Mouse (Mus musculus) embryonic facial prominence, embryonic 11.5 days (tissue): ENCODE measurements around the gene Ppp4r2. TPM values are rescaled to one million over a fixed set of nuclear protein-coding genes. Genes with fewer than 3 reads are reported as not detected.

Source experiments
- ATAC-seq: fragments of 200-750 bp; cut with Nextera tagmentation; replicated peaks from 2 replicates; pipeline ENCODE4 v1.8.0; 2017; ENCODE audit warnings: low read depth; ENCODE audit not compliant: insufficient number of reproducible peaks, low FRiP score, low TSS enrichment
- DNase-seq: peaks from one replicate; pipeline ENCODE4 v3.0.0-alpha.2; 2015; ENCODE audit warnings: low spot score
- H3K27ac ChIP-seq: fragments of 300-500 bp; sonication (generic); replicated peaks from 2 replicates; pipeline ENCODE4 v1.5.1; 2014; ENCODE audit warnings: mild to moderate bottlenecking, low read depth, low read length, control low read depth
- H3K27me3 ChIP-seq: fragments of 300-500 bp; sonication (generic); 2 replicates; pipeline ENCODE4 v1.6.1; 2014; ENCODE audit warnings: mild to moderate bottlenecking, low read length, moderate library complexity, mixed read lengths; ENCODE audit not compliant: control insufficient read depth, insufficient read depth
- H3K36me3 ChIP-seq: fragments of 300-500 bp; sonication (generic); replicated peaks from 2 replicates; pipeline ENCODE4 v1.6.1; 2014; ENCODE audit warnings: low read depth, mild to moderate bottlenecking, low read length, moderate library complexity, mixed read lengths; ENCODE audit not compliant: control insufficient read depth, insufficient read depth
- H3K4me1 ChIP-seq: fragments of 300-500 bp; sonication (generic); 2 replicates; pipeline ENCODE4 v1.6.1; 2014; ENCODE audit warnings: low read length, mixed read lengths; ENCODE audit not compliant: control insufficient read depth, insufficient read depth
- H3K4me2 ChIP-seq: fragments of 300-500 bp; sonication (generic); 2 replicates; pipeline ENCODE4 v1.6.1; 2014; ENCODE audit warnings: low read depth, mild to moderate bottlenecking, control low read depth, low read length, moderate library complexity
- H3K4me3 ChIP-seq: fragments of 300-500 bp; sonication (generic); 2 replicates; pipeline ENCODE4 v1.5.1; 2014; ENCODE audit warnings: low read depth, low read length, control low read depth
- H3K9ac ChIP-seq: fragments of 300-500 bp; sonication (generic); replicated peaks from 2 replicates; pipeline ENCODE4 v1.6.1; 2014; ENCODE audit warnings: mild to moderate bottlenecking, control low read depth, low read length
- H3K9me3 ChIP-seq: fragments of 300-500 bp; sonication (generic); replicated peaks from 2 replicates; pipeline ENCODE4 v1.6.1; 2016; ENCODE audit warnings: mild to moderate bottlenecking, low read length, inconsistent platforms, mixed read lengths; ENCODE audit not compliant: control insufficient read depth
- WGBS: fragments of 180-500 bp; shearing (Covaris S2); extraction: QIAGEN DNeasy Blood & Tissue Kit; methylation state at CpG from one replicate; pipeline ENCODE4 v1.1.7; 2014; 5-methylcytosine and 5-hydroxymethylcytosine counted together
- polyA plus RNA-seq: library from polyadenylated mRNA; unstranded; fragments of >200 nt; fragmentation: Nextera tagmentation; extraction: Ambion mirVana; gene quantifications from 2 replicates; pipeline ENCODE4 v1.2.1, GENCODE M21; 2014

The Ppp4r2 gene
- polyA plus RNA-seq, 1 experiment from 2014 or later, result 33.1 TPM

- 84% methylated on average over 10 of the region's 10 CpGs for WGBS
- Histone ChIP-seq H3K4me2 (no peak overlapping the region), H3K4me1 (no peaks in the 10 kb centered on the region), H3K9ac (no peak overlapping the region), H3K9me3 (no peaks in the 10 kb centered on the region), H3K4me3 (no peak overlapping the region), H3K36me3 (no peaks in the 10 kb centered on the region), H3K27me3 (no peaks in the 10 kb centered on the region), H3K27ac (no peak overlapping the region)
- ATAC-seq, result no peak
- DNase-seq, result no peak
Observed at GRCm38 (mm10) chr6:100800497-100800955, 32.9 kb upstream of the Ppp4r2 start.

GRCm38 (mm10) chr6:100802381-100803083 lies 30.9 kb upstream of the Ppp4r2 start:
- DNase-seq (no peak), ATAC-seq (no peak)
- no peak overlapping the region for H3K4me3 ChIP-seq
- no peak overlapping the region for H3K9ac ChIP-seq
- H3K4me2 ChIP-seq, result no peak overlapping the region
- no peaks in the 10 kb centered on the region for H3K4me1 ChIP-seq
- WGBS, result 55% methylated on average over 13 of the region's 13 CpGs
- no peak overlapping the region for H3K27ac ChIP-seq
- H3K36me3 ChIP-seq, result no peaks in the 10 kb centered on the region
- H3K9me3 ChIP-seq, result no peaks in the 10 kb centered on the region
- no peaks in the 10 kb centered on the region for H3K27me3 ChIP-seq

- ATAC-seq (no peak), DNase-seq (no peak)
- no peaks in the 10 kb centered on the region for H3K27me3 ChIP-seq
- H3K36me3 ChIP-seq, result no peaks in the 10 kb centered on the region
- H3K9me3 ChIP-seq, result no peaks in the 10 kb centered on the region
- no peaks in the 10 kb centered on the region for H3K4me1 ChIP-seq
- H3K4me2 ChIP-seq, result no peak overlapping the region
- no peak overlapping the region for H3K9ac ChIP-seq
- WGBS, result 92% methylated on average over 3 of the region's 3 CpGs
- H3K27ac ChIP-seq, result no peak overlapping the region
- H3K4me3 ChIP-seq, result no peak overlapping the region
Observed at GRCm38 (mm10) chr6:100803250-100803649, 30.2 kb upstream of the Ppp4r2 start.

- Histone ChIP-seq H3K9ac (no peak overlapping the region), H3K27me3 (no peaks in the 10 kb centered on the region), H3K4me3 (no peak overlapping the region), H3K9me3 (no peaks in the 10 kb centered on the region), H3K4me2 (no peak overlapping the region), H3K27ac (no peak overlapping the region), H3K4me1 (no peaks in the 10 kb centered on the region), H3K36me3 (no peaks in the 10 kb centered on the region)
- no peak for DNase-seq
- no peak for ATAC-seq
- 95% methylated on average over 9 of the region's 9 CpGs for WGBS
Observed at GRCm38 (mm10) chr6:100807187-100807586, 26.2 kb upstream of the Ppp4r2 start.

- Histone ChIP-seq H3K27ac (no peak overlapping the region), H3K4me1 (no peaks in the 10 kb centered on the region), H3K4me2 (no peak overlapping the region), H3K4me3 (no peak overlapping the region), H3K27me3 (no peaks in the 10 kb centered on the region), H3K36me3 (no peaks in the 10 kb centered on the region), H3K9ac (no peak overlapping the region), H3K9me3 (no peaks in the 10 kb centered on the region)
- 31% methylated on average over 1 of the region's 1 CpGs for WGBS
- ATAC-seq (no peak), DNase-seq (no peak)
Observed at GRCm38 (mm10) chr6:100807746-100808145, 25.7 kb upstream of the Ppp4r2 start.

- ATAC-seq (no peak), DNase-seq (no peak)
- Histone ChIP-seq H3K27ac (no peak overlapping the region), H3K4me1 (no peaks in the 10 kb centered on the region), H3K4me2 (no peak overlapping the region), H3K9me3 (no peaks in the 10 kb centered on the region), H3K4me3 (no peak overlapping the region), H3K9ac (no peak overlapping the region), H3K27me3 (no peaks in the 10 kb centered on the region), H3K36me3 (no peaks in the 10 kb centered on the region)
- WGBS, result 87% methylated on average over 6 of the region's 6 CpGs
Observed at GRCm38 (mm10) chr6:100808221-100808778, 25.1 kb upstream of the Ppp4r2 start.

- no peak overlapping the region for H3K9ac ChIP-seq
- 90% methylated on average over 4 of the region's 4 CpGs for WGBS
- H3K36me3 ChIP-seq, result no peaks in the 10 kb centered on the region
- no peaks in the 10 kb centered on the region for H3K9me3 ChIP-seq
- no peak overlapping the region for H3K27ac ChIP-seq
- H3K4me1 ChIP-seq, result no peaks in the 10 kb centered on the region
- no peak overlapping the region for H3K4me3 ChIP-seq
- no peak overlapping the region for H3K4me2 ChIP-seq
- no peaks in the 10 kb centered on the region for H3K27me3 ChIP-seq
- ATAC-seq (no peak), DNase-seq (no peak)
Observed at GRCm38 (mm10) chr6:100810117-100810516, 23.3 kb upstream of the Ppp4r2 start.

GRCm38 (mm10) chr6:100811731-100812130 lies 21.7 kb upstream of the Ppp4r2 start:
- Histone ChIP-seq H3K4me3 (no peak overlapping the region), H3K4me2 (no peak overlapping the region), H3K9ac (no peak overlapping the region), H3K9me3 (no peaks in the 10 kb centered on the region), H3K4me1 (no peaks in the 10 kb centered on the region), H3K27me3 (no peaks in the 10 kb centered on the region), H3K27ac (no peak overlapping the region), H3K36me3 (no peaks in the 10 kb centered on the region)
- 90% methylated on average over 3 of the region's 3 CpGs for WGBS
- ATAC-seq, result no peak
- no peak for DNase-seq
